Mouse (Mus musculus): ENCODE measurements around the gene Syt11. TPM values are rescaled to one million over a fixed set of nuclear protein-coding genes. Genes with fewer than 3 reads are reported as not detected.

The Syt11 gene
- polyA plus RNA-seq, 1 experiment = 41.5 TPM

GRCm38 (mm10) chr3:88698834-88699233 is 76.1 kb downstream of the Syt11 start:
- Histone ChIP-seq H3K27me3 (ENCODE audit: control insufficient read depth, insufficient read depth, low read length) (no peaks in the 10 kb centered on the region), H3K4me3 (ENCODE audit: control insufficient read depth, low read depth, low read length) (no peak overlapping the region), H3K4me1 (ENCODE audit: control insufficient read depth, insufficient read depth, low read length) (no peaks in the 10 kb centered on the region), H3K36me3 (ENCODE audit: control insufficient read depth, insufficient read depth, low read length) (peaks cover 8% of the 10 kb centered on the region), H3K27ac (ENCODE audit: control insufficient read depth, insufficient read depth, low read depth, low read length) (no peak overlapping the region)
- TF ChIP-seq POLR2A (IDR thresholded peaks at IDR 0.05; ENCODE audit: control insufficient read depth, low read depth, low read length) = no peak
- TF ChIP-seq CTCF (IDR thresholded peaks at IDR 0.05; ENCODE audit: control insufficient read depth, insufficient read depth, insufficient replicate concordance, low read depth, low read length) = no peak

DNA sequence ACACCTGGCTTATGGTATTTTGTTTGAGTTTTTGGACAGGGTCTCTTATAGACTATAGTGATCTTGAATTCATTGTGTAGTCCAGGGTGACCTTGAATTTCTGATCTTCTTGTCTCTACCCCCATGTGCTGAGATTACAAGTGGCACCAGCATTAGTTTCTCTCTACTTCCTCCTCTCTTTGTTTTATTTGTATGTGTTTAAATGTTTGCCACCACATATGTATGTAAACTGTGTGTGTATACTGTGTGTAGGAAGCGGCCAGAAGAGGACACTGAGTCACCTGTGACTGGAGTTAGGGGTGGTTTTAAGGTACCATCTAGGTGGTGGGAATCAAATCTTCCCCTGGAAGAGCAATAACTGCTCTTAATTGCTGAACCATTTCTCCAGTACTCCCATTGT is 76.9 kb downstream of the Syt11 start:
- Histone ChIP-seq H3K4me3 (ENCODE audit: control insufficient read depth, low read depth, low read length) (no peak overlapping the region), H3K27me3 (ENCODE audit: control insufficient read depth, insufficient read depth, low read length) (no peaks in the 10 kb centered on the region), H3K4me1 (ENCODE audit: control insufficient read depth, insufficient read depth, low read length) (no peaks in the 10 kb centered on the region), H3K27ac (ENCODE audit: control insufficient read depth, insufficient read depth, low read depth, low read length) (no peak overlapping the region), H3K36me3 (ENCODE audit: control insufficient read depth, insufficient read depth, low read length) (peaks cover 8% of the 10 kb centered on the region)
- TF ChIP-seq CTCF (IDR thresholded peaks at IDR 0.05; ENCODE audit: control insufficient read depth, insufficient read depth, insufficient replicate concordance, low read depth, low read length) = no peak
- TF ChIP-seq POLR2A (IDR thresholded peaks at IDR 0.05; ENCODE audit: control insufficient read depth, low read depth, low read length) = no peak

GRCm38 (mm10) chr3:88695545-88695944 is 79.4 kb downstream of the Syt11 start:
- TF ChIP-seq POLR2A (IDR thresholded peaks at IDR 0.05; ENCODE audit: control insufficient read depth, low read depth, low read length) (no peak), CTCF (IDR thresholded peaks at IDR 0.05; ENCODE audit: control insufficient read depth, insufficient read depth, insufficient replicate concordance, low read depth, low read length) (no peak)
- H3K36me3 ChIP-seq (ENCODE audit: control insufficient read depth, insufficient read depth, low read length) = peaks cover 6% of the 10 kb centered on the region
- no peaks in the 10 kb centered on the region for H3K4me1 ChIP-seq (ENCODE audit: control insufficient read depth, insufficient read depth, low read length)
- no peak overlapping the region for H3K27ac ChIP-seq (ENCODE audit: control insufficient read depth, insufficient read depth, low read depth, low read length)
- H3K4me3 ChIP-seq (ENCODE audit: control insufficient read depth, low read depth, low read length) = no peak overlapping the region
- no peaks in the 10 kb centered on the region for H3K27me3 ChIP-seq (ENCODE audit: control insufficient read depth, insufficient read depth, low read length)

Other genes with a start within 250 kb of the Syt11 start
- 1.4 and 1.5 TPM in 2 replicates for gene Mex3a, start 242.8 kb downstream of the Syt11 start, polyA plus RNA-seq (2012; rRNA removed)
- 0.10 and 1.9 TPM in 2 replicates for gene Rab25, start 226.9 kb downstream of the Syt11 start, polyA plus RNA-seq (2012; rRNA removed)
- 46.9 and 53.9 TPM in 2 replicates for gene Lamtor2, start 222.1 kb downstream of the Syt11 start, polyA plus RNA-seq (2012; rRNA removed)
- gene Ubqln4, start 221.4 kb downstream of the Syt11 start, polyA plus RNA-seq (2012; rRNA removed) = 51.4 and 55.3 TPM in 2 replicates
- 128 and 161 TPM in 2 replicates for gene Ssr2, start 199.3 kb downstream of the Syt11 start, polyA plus RNA-seq (2012; rRNA removed)
- 512 and 614 TPM in 2 replicates for gene Arhgef2, start 169.2 kb downstream of the Syt11 start, polyA plus RNA-seq (2012; rRNA removed)
- not detected in 2 replicates for gene Rxfp4, start 122.0 kb downstream of the Syt11 start, polyA plus RNA-seq (2012; rRNA removed)
- gene Khdc4, start 89.4 kb downstream of the Syt11 start, polyA plus RNA-seq (2012; rRNA removed) = 23.5 and 28.7 TPM in 2 replicates
- 30.5 and 31.0 TPM in 2 replicates for gene Rit1, start 58.3 kb downstream of the Syt11 start, polyA plus RNA-seq (2012; rRNA removed)
- gene Gon4l, start 60.1 kb upstream of the Syt11 start, polyA plus RNA-seq (2012; rRNA removed) = 14.2 and 14.3 TPM in 2 replicates
- gene Msto1, start 138.8 kb upstream of the Syt11 start, polyA plus RNA-seq (2012; rRNA removed) = 224 and 232 TPM in 2 replicates
- 5.6 and 6.1 TPM in 2 replicates for gene Ash1l, start 175.5 kb upstream of the Syt11 start, polyA plus RNA-seq (2012; rRNA removed)
- gene Dap3, start 176.0 kb upstream of the Syt11 start, polyA plus RNA-seq (2012; rRNA removed) = 181 and 189 TPM in 2 replicates

All from testis, adult 2 months (tissue).